Mouse (Mus musculus) heart, adult 2 months (tissue): ENCODE data around the gene Psma1.

Experiments
- CTCF ChIP-seq: fragments of 200-600 bp; IDR thresholded peaks from 2 replicates; pipeline ENCODE4 v1.8.1; 2022; ENCODE audit warnings: antibody characterized with exemption, mild to moderate bottlenecking, moderate library complexity
- EP300 ChIP-seq: fragments of 200-500 bp; IDR thresholded peaks from 2 replicates; pipeline ENCODE4 v1.6.1; 2011; ENCODE audit warnings: low read depth, low read length, control low read depth; ENCODE audit not compliant: insufficient read depth
- POLR2A ChIP-seq: fragments of 200-500 bp; IDR thresholded peaks from 2 replicates; pipeline ENCODE4 v1.6.1; 2011; ENCODE audit warnings: mild to moderate bottlenecking, low read depth, low read length, control low read depth; ENCODE audit not compliant: insufficient read depth

DNA sequence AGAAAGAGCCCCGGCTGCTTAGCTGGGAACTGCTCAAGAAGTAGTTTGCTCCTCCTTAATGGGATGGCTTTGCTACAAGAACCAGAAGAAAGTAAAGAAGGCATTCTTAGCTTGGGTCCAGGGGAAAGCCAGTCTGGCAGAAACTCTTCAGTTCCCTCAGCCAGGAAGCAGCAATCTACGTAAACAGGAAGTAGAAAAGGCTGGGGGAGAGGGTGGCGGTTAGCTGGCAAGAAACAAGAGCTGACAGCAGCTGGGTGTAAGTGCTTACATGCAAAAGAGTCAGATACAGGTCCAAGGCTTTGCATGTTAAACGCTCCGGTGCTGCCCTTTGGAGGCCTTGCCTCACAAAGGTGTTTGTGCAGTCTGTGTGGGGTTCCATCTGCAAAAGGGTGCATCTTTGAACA, 41.5 kb upstream of the Psma1 start:
- TF ChIP-seq EP300, result no peak
- TF ChIP-seq POLR2A, result peak; percentile 31; the same call in 1 of the 2 replicates
- TF ChIP-seq CTCF, result no peak
